8 mouse cellular contexts compared by ENCODE assay signal in the genomic region with DNA sequence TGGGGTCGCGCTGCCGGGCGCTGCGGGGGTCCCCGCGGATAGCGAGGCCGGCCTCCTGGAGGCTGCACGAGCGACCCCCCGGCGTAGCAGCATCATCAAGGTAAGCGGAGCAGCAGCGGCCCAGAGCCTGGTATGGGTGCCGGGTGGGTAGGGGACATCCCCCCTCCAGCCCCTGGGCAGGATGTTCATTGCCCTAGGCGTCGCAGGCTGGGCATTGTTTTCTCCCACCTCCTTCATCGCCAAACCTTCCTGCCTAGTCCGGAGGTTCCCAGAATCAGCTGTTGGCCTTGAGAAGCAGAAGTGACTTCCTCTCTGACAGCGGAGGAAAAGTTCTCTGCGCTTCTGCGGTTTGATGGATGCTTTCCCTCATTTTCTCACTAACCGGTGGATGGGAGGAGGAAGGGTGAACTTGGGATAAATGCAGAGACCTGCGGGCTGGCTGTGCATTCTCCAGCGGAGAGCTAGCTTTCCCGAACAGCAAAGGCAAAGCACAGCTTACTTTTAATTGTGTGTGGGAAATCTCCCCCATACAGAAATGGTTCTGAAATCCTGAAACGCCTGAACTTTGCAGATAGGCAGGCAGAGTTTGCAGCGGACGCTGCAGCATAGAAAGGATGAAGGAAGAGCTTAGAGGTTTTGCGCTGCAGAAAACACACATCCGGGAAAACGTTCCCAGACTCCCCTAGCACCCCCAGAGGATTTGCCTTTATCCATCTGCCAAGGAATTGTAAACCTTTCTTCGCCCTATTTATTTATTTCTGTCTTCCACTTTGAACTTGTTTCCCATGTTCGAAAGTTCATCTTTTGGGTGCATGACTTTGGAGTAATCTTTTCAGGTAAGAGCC. TPM values are rescaled to one million over a fixed set of nuclear protein-coding genes. Genes with fewer than 3 reads are reported as not detected.
DNase-seq lines count a peak whose midpoint lies in the region; ATAC-seq and TF ChIP-seq lines count a peak whose summit lies in the region.

No protein-coding gene starts in this region.

- TF ChIP-seq POLR2A in cerebellum, adult 2 months (IDR thresholded peaks at IDR 0.05; ENCODE audit: borderline replicate concordance, insufficient read depth, low read length) = no peak

- peak; percentile 7 to 18 for DNase-seq in spleen, adult 18-20 months
- no peak for DNase-seq in spleen, postnatal 36 days (ENCODE audit: low spot score in 2 of 2)
- DNase-seq in cerebellum, adult 2 months = peak; percentile 24 to 51
- peak; percentile 33 to 44 for DNase-seq in frontal cortex, postnatal 36 days (ENCODE audit: low spot score in 2 of 2)
- DNase-seq in midbrain, postnatal 0 days (ENCODE audit: low spot score) = peak; percentile 41

- H3K27ac ChIP-seq in cerebellum, adult 2 months (ENCODE audit: insufficient read depth, low read length) = no peak overlapping the region
- peak overlapping the region; percentile 51; the same call in 1 of the 2 replicates for H3K27ac ChIP-seq in intestine, embryonic 15.5 days
- H3K27ac ChIP-seq in limb, embryonic 15.5 days = peak overlapping the region; percentile 78
- peak overlapping the region; percentile 69 for H3K27ac ChIP-seq in midbrain, postnatal 0 days (ENCODE audit: low read depth, low read length)

- no peaks in the 10 kb centered on the region for H3K9me3 ChIP-seq in intestine, embryonic 15.5 days
- H3K9me3 ChIP-seq in limb, embryonic 15.5 days = no peaks in the 10 kb centered on the region
- H3K9me3 ChIP-seq in midbrain, postnatal 0 days (ENCODE audit: low read length) = no peaks in the 10 kb centered on the region

- H3K4me1 ChIP-seq in cerebellum, adult 2 months (ENCODE audit: control insufficient read depth, insufficient read depth, low read length) = no peaks in the 10 kb centered on the region; the same call in 1 of the 2 replicates
- H3K4me1 ChIP-seq in intestine, embryonic 15.5 days (replicated peaks) = peaks cover 12% of the 10 kb centered on the region
- H3K4me1 ChIP-seq in limb, embryonic 15.5 days = peaks cover 13% of the 10 kb centered on the region
- no peaks in the 10 kb centered on the region for H3K4me1 ChIP-seq in midbrain, postnatal 0 days (ENCODE audit: insufficient read depth, low read length)

- peak overlapping the region; percentile 98 for H3K4me2 ChIP-seq in intestine, embryonic 15.5 days (replicated peaks)
- H3K4me2 ChIP-seq in limb, embryonic 15.5 days = peak overlapping the region; percentile 98
- peak overlapping the region; percentile 98 for H3K4me2 ChIP-seq in midbrain, postnatal 0 days (ENCODE audit: low read depth, low read length, poor library complexity, severe bottlenecking)

- peak; percentile 26 for ATAC-seq in intestine, embryonic 15.5 days
- ATAC-seq in limb, embryonic 15.5 days (ENCODE audit: insufficient number of reproducible peaks, low FRiP score, low TSS enrichment, low read depth) = no peak
- peak; percentile 3; the same call in 1 of the 2 replicates for ATAC-seq in midbrain, postnatal 0 days (ENCODE audit: low FRiP score)
- ATAC-seq in monocyte, adult 5-6 weeks (replicated peaks; ENCODE audit: insufficient number of reproducible peaks, low FRiP score, low TSS enrichment, poor library complexity, severe bottlenecking) = no peak

- H3K9ac ChIP-seq in intestine, embryonic 15.5 days = peak overlapping the region; percentile 57
- H3K9ac ChIP-seq in limb, embryonic 15.5 days = peak overlapping the region; percentile 60
- H3K9ac ChIP-seq in midbrain, postnatal 0 days (replicated peaks; ENCODE audit: low read length, poor library complexity, severe bottlenecking) = peak overlapping the region; percentile 72

- H3K27me3 ChIP-seq in cerebellum, adult 2 months (ENCODE audit: control insufficient read depth, insufficient read depth, low read length) = no peaks in the 10 kb centered on the region
- peaks cover 11% of the 10 kb centered on the region for H3K27me3 ChIP-seq in intestine, embryonic 15.5 days (replicated peaks)
- peaks cover 11% of the 10 kb centered on the region for H3K27me3 ChIP-seq in limb, embryonic 15.5 days
- no peaks in the 10 kb centered on the region for H3K27me3 ChIP-seq in midbrain, postnatal 0 days (ENCODE audit: insufficient read depth, low read length)

- peak overlapping the region; percentile 62 for H3K4me3 ChIP-seq in cerebellum, adult 2 months (replicated peaks; ENCODE audit: insufficient read depth, low read depth, low read length)
- peak overlapping the region; percentile 66 for H3K4me3 ChIP-seq in intestine, embryonic 15.5 days (replicated peaks)
- H3K4me3 ChIP-seq in limb, embryonic 15.5 days = peak overlapping the region; percentile 75
- peak overlapping the region; percentile 76 for H3K4me3 ChIP-seq in midbrain, postnatal 0 days (ENCODE audit: low read depth, low read length)

- WGBS in cerebellum, adult 2 months = 2% methylated on average over 34 of the region's 35 CpGs
- 3% methylated on average over 32 of the region's 35 CpGs for WGBS in intestine, embryonic 15.5 days
- WGBS in limb, embryonic 15.5 days = 3% methylated on average over 35 of the region's 35 CpGs
- WGBS in midbrain, postnatal 0 days = 2% methylated on average over 33 of the region's 35 CpGs

- TF ChIP-seq CTCF in cerebellum, adult 2 months (IDR thresholded peaks at IDR 0.05; ENCODE audit: borderline replicate concordance, insufficient read depth, low read depth, low read length) = no peak
- TF ChIP-seq CTCF in midbrain, postnatal 0 days (IDR thresholded peaks at IDR 0.05) = no peak

- no peaks in the 10 kb centered on the region for H3K36me3 ChIP-seq in intestine, embryonic 15.5 days
- no peaks in the 10 kb centered on the region for H3K36me3 ChIP-seq in limb, embryonic 15.5 days
- no peaks in the 10 kb centered on the region for H3K36me3 ChIP-seq in midbrain, postnatal 0 days (ENCODE audit: insufficient read depth, low read length)

RNA-seq across cellular contexts. Expression of a gene that starts 1.0 kb away (rescaled TPM):
- 10.2 and 12.2 TPM in 2 replicates for polyA plus RNA-seq in cerebellum, adult 2 months (2012; rRNA removed)
- 1.6 and 2.5 TPM in 2 replicates for polyA plus RNA-seq in intestine, embryonic 15.5 days (2015; fragmentation: Nextera tagmentation; extraction: Ambion mirVana)
- polyA plus RNA-seq in limb, embryonic 15.5 days (2015; fragmentation: Nextera tagmentation; extraction: Ambion mirVana) = 1.8 and 2.4 TPM in 2 replicates
- total RNA-seq in midbrain, postnatal 0 days (2014; rRNA removed) = 8.9 and 9.4 TPM in 2 replicates
- 2.7 and 3.9 TPM in 2 replicates for polyA plus RNA-seq in midbrain, postnatal 0 days (2015; fragmentation: Nextera tagmentation; extraction: Ambion mirVana)
- 0.32 to 1.9 TPM (median 1.5 TPM) in 3 replicates for total RNA-seq in monocyte, adult 5-6 weeks (2017)

RNA-seq across cellular contexts. Expression of a gene that starts 43.5 kb away (rescaled TPM):
- not detected in 2 replicates for polyA plus RNA-seq in cerebellum, adult 2 months (2012; rRNA removed)
- 0.53 and 1.1 TPM in 2 replicates for polyA plus RNA-seq in intestine, embryonic 15.5 days (2015; fragmentation: Nextera tagmentation; extraction: Ambion mirVana)
- polyA plus RNA-seq in limb, embryonic 15.5 days (2015; fragmentation: Nextera tagmentation; extraction: Ambion mirVana) = 0.15 and 2.0 TPM in 2 replicates
- 0.49 and 0.61 TPM in 2 replicates for total RNA-seq in midbrain, postnatal 0 days (2014; rRNA removed)
- 0.48 TPM in 1 of 2 replicates, not detected in the other for polyA plus RNA-seq in midbrain, postnatal 0 days (2015; fragmentation: Nextera tagmentation; extraction: Ambion mirVana)
- total RNA-seq in monocyte, adult 5-6 weeks (2017) = 0.21 to 0.68 TPM in 2 of 3 replicates, not detected in the other

Comparison
In these comparisons a context has a peak if more than half of its experiments do, and no peak if none do; other contexts are left out.
1. DNase-seq: peak in spleen, adult 18-20 months (2 of 2), cerebellum, adult 2 months (2 of 2), frontal cortex, postnatal 36 days (2 of 2) and midbrain, postnatal 0 days (single experiment); none in spleen, postnatal 36 days (0 of 2).
2. ATAC-seq: peak in intestine, embryonic 15.5 days (single experiment) and midbrain, postnatal 0 days (single experiment); none in limb, embryonic 15.5 days (single experiment) and monocyte, adult 5-6 weeks (single experiment).
3. Peak in every context shown above with its lines, with median percentiles within 50 percentile points of each other: H3K4me3 ChIP-seq, H3K4me2 ChIP-seq and H3K9ac ChIP-seq.